Mouse (Mus musculus) intestine, postnatal 0 days (tissue): ENCODE results near the gene Btg3. TPM values are rescaled to one million over a fixed set of nuclear protein-coding genes. Genes with fewer than 3 reads are reported as not detected.

Experiments
- ATAC-seq: fragments of 200-750 bp; cut with Nextera tagmentation; 2 replicates; pipeline ENCODE4 v1.8.0; 2017; ENCODE audit warnings: mild to moderate bottlenecking, moderate TSS enrichment, moderate library complexity
- H3K27ac ChIP-seq: fragments of 300-500 bp; sonication (generic); 2 replicates; pipeline ENCODE4 v1.5.1; 2014; ENCODE audit warnings: mild to moderate bottlenecking, low read depth, low read length, moderate library complexity
- H3K27me3 ChIP-seq: fragments of 300-500 bp; sonication (generic); replicated peaks from 2 replicates; pipeline ENCODE4 v1.6.1; 2014; ENCODE audit warnings: low read length, mixed read lengths; ENCODE audit not compliant: control insufficient read depth, insufficient read depth
- H3K36me3 ChIP-seq: fragments of 300-500 bp; sonication (generic); 2 replicates; pipeline ENCODE4 v1.6.1; 2014; ENCODE audit warnings: mild to moderate bottlenecking, moderate library complexity; ENCODE audit not compliant: control insufficient read depth, insufficient read depth
- H3K4me1 ChIP-seq: fragments of 300-500 bp; sonication (generic); replicated peaks from 2 replicates; pipeline ENCODE4 v1.6.1; 2014; ENCODE audit warnings: antibody characterized with exemption, low read length, mixed read lengths; ENCODE audit not compliant: control insufficient read depth, insufficient read depth
- H3K4me2 ChIP-seq: fragments of 300-500 bp; sonication (generic); replicated peaks from 2 replicates; pipeline ENCODE4 v1.6.1; 2014; ENCODE audit warnings: low read depth, mild to moderate bottlenecking, moderate library complexity
- H3K4me3 ChIP-seq: fragments of 300-500 bp; sonication (generic); 2 replicates; pipeline ENCODE4 v1.5.1; 2014; ENCODE audit warnings: low read depth, low read length
- H3K9ac ChIP-seq: fragments of 300-500 bp; sonication (generic); 2 replicates; pipeline ENCODE4 v1.6.1; 2014; ENCODE audit warnings: mild to moderate bottlenecking, low read depth, low read length
- H3K9me3 ChIP-seq: fragments of 300-500 bp; sonication (generic); 2 replicates; pipeline ENCODE4 v1.6.1; 2016; ENCODE audit warnings: mixed run types; ENCODE audit not compliant: control insufficient read depth
- CTCF ChIP-seq: sonication (generic); IDR thresholded peaks from 2 replicates; pipeline ENCODE4 v1.5.1; 2016; ENCODE audit warnings: low read depth, mild to moderate bottlenecking, control low read depth, antibody characterized with exemption, moderate library complexity
- WGBS: fragments of 180-500 bp; shearing (Covaris S2); extraction: QIAGEN DNeasy Blood & Tissue Kit; methylation state at CpG from one replicate; pipeline ENCODE4 v1.1.7; 2014; 5-methylcytosine and 5-hydroxymethylcytosine counted together
- polyA plus RNA-seq: library from polyadenylated mRNA; unstranded; fragments of >200 nt; fragmentation: Nextera tagmentation; extraction: Ambion mirVana; gene quantifications from 2 replicates; pipeline ENCODE4 v1.2.1, GENCODE M21; 2015

Gene Btg3
- polyA plus RNA-seq, 1 experiment from 2014 or later: 25.5 TPM

- ATAC-seq: no peak
- no peak overlapping the region for H3K4me2 ChIP-seq
- peaks cover 12% of the 10 kb centered on the region; the same call in 1 of the 2 replicates for H3K36me3 ChIP-seq
- H3K9me3 ChIP-seq: no peaks in the 10 kb centered on the region
- no peak overlapping the region for H3K9ac ChIP-seq
- no peak overlapping the region for H3K27ac ChIP-seq
- H3K4me1 ChIP-seq: no peaks in the 10 kb centered on the region
- H3K27me3 ChIP-seq: no peaks in the 10 kb centered on the region
- WGBS: 89% methylated on average over 4 of the region's 4 CpGs
- H3K4me3 ChIP-seq: no peak overlapping the region
- TF ChIP-seq CTCF: no peak
Measured at GRCm38 (mm10) chr16:78341356-78341755, 35.6 kb downstream of the Btg3 start.

- WGBS: 62% methylated on average over 8 of the region's 8 CpGs
- H3K36me3 ChIP-seq: peaks cover 45% of the 10 kb centered on the region
- H3K9ac ChIP-seq: no peak overlapping the region
- no peak overlapping the region for H3K27ac ChIP-seq
- no peak for TF ChIP-seq CTCF
- no peaks in the 10 kb centered on the region for H3K4me1 ChIP-seq
- no peak overlapping the region for H3K4me2 ChIP-seq
- H3K4me3 ChIP-seq: no peak overlapping the region
- no peak for ATAC-seq
- no peaks in the 10 kb centered on the region for H3K27me3 ChIP-seq
- H3K9me3 ChIP-seq: no peaks in the 10 kb centered on the region
Measured at GRCm38 (mm10) chr16:78337226-78337625, 39.8 kb downstream of the Btg3 start.

DNA sequence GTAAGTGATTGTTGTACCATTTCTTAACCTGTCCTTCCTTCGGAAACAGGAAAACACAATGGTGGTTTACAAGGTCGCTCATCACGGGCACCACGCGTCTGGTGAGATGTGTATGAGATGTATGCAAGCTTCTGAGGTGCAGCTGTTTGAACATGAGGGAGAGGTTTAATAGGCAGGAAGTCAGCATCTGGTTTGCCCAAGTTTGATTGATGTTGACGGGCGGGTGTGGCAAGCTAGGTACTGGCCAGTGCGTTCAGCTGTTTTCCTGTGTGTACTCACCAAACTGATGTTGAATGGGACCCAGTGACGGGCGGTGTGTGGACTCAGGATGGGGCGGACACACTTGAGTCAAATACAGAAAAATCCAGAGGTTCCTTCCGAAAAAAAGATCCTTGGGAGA, 49.0 kb downstream of the Btg3 start:
- no peaks in the 10 kb centered on the region for H3K27me3 ChIP-seq
- H3K4me2 ChIP-seq: no peak overlapping the region
- no peaks in the 10 kb centered on the region for H3K9me3 ChIP-seq
- peak; percentile 75 for ATAC-seq
- no peak overlapping the region for H3K4me3 ChIP-seq
- H3K4me1 ChIP-seq: no peaks in the 10 kb centered on the region; the same call in 1 of the 2 replicates
- H3K27ac ChIP-seq: peak overlapping the region; percentile 50
- H3K36me3 ChIP-seq: peaks cover 28% of the 10 kb centered on the region
- WGBS: 70% methylated on average over 12 of the region's 12 CpGs
- TF ChIP-seq CTCF: no peak
- H3K9ac ChIP-seq: no peak overlapping the region

DNA sequence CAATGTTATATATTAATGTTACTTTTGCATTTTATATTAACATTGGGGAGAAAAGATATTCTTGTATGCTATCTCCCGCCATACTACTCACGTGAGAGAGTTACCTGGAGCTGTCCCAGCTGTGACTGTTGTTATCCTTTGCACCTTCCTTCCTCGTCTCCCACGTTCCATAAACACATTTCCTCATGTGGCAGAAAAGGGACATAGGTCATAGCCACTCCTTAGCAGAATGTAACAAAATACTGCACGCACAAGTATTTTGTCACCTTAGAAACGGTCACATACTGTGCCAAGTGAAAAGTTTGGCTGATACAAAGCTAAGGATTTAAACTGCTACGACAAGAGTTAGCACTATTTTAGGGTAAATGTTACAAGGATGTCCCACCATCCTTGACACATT, 49.4 kb downstream of the Btg3 start:
- H3K27me3 ChIP-seq: no peaks in the 10 kb centered on the region
- TF ChIP-seq CTCF: no peak
- WGBS: 39% methylated on average over 7 of the region's 7 CpGs
- H3K36me3 ChIP-seq: peaks cover 24% of the 10 kb centered on the region
- H3K4me1 ChIP-seq: no peaks in the 10 kb centered on the region; the same call in 1 of the 2 replicates
- no peak overlapping the region for H3K4me2 ChIP-seq
- no peak overlapping the region for H3K4me3 ChIP-seq
- no peaks in the 10 kb centered on the region for H3K9me3 ChIP-seq
- no peak overlapping the region for H3K9ac ChIP-seq
- peak; percentile 89 for ATAC-seq
- H3K27ac ChIP-seq: peak overlapping the region; percentile 50

GRCm38 (mm10) chr16:78325972-78326848, 50.8 kb downstream of the Btg3 start:
- peak; percentile 43 for TF ChIP-seq CTCF
- 0 out of 2 replicates have a peak overlapping the region, but pooled peaks have one; percentile 13 for H3K4me2 ChIP-seq
- no peaks in the 10 kb centered on the region for H3K9me3 ChIP-seq
- peaks cover 22% of the 10 kb centered on the region; the same call in 1 of the 2 replicates for H3K36me3 ChIP-seq
- no peak overlapping the region for H3K9ac ChIP-seq
- no peak for ATAC-seq
- H3K4me3 ChIP-seq: no peak overlapping the region
- H3K4me1 ChIP-seq: no peaks in the 10 kb centered on the region; the same call in 1 of the 2 replicates
- WGBS: 69% methylated on average over 27 of the region's 27 CpGs
- no peaks in the 10 kb centered on the region for H3K27me3 ChIP-seq
- H3K27ac ChIP-seq: 0 out of 2 replicates have a peak overlapping the region, but pooled peaks have one; percentile 11

- H3K27me3 ChIP-seq: no peaks in the 10 kb centered on the region
- ATAC-seq: no peak
- H3K36me3 ChIP-seq: peaks cover 5% of the 10 kb centered on the region; the same call in 1 of the 2 replicates
- 42% methylated on average over 7 of the region's 7 CpGs for WGBS
- H3K9ac ChIP-seq: no peak overlapping the region
- no peaks in the 10 kb centered on the region; the same call in 1 of the 2 replicates for H3K4me1 ChIP-seq
- no peak overlapping the region for H3K4me3 ChIP-seq
- H3K9me3 ChIP-seq: no peaks in the 10 kb centered on the region
- TF ChIP-seq CTCF: no peak
- no peak overlapping the region for H3K27ac ChIP-seq
- no peak overlapping the region for H3K4me2 ChIP-seq
Measured at GRCm38 (mm10) chr16:78322140-78322539, 54.9 kb downstream of the Btg3 start.
